Mouse (Mus musculus): ENCODE data around the gene Zfp811.

- TF ChIP-seq CTCF (IDR thresholded peaks at IDR 0.05; ENCODE audit: low read depth, low read length): no peak
- no peak for TF ChIP-seq POLR2A (IDR thresholded peaks at IDR 0.05; ENCODE audit: borderline replicate concordance, low read depth, low read length)
Measured at GRCm38 (mm10) chr17:32753634-32754033, 56.1 kb downstream of the Zfp811 start.

Data from bone marrow macrophage, adult 2 months (primary cell).